In the genomic region with DNA sequence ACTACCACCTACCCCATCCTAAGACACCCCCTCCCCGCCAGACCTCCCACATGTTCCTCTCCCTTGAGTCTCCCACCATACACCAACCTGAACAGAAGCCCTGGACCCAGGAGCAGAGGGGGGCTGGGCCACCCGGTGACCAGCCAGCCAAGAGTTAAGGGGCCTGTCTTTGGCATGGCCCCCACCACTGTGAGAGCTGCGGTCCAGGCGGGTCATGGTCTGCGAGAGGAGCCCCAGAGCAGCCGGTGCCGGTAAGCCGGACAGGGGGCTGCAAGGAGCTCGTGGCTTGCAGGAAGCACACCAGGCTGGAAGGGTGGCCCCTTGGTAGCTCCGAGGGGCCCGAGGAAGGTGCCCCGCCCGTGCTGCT, we compare ENCODE assay signal across 8 mouse cellular contexts. TPM values are rescaled to one million over a fixed set of nuclear protein-coding genes. Genes with fewer than 3 reads are reported as not detected.
DNase-seq lines count a peak whose midpoint lies in the region; ATAC-seq and TF ChIP-seq lines count a peak whose summit lies in the region.

No protein-coding gene starts in this region.

- TF ChIP-seq CTCF in kidney, adult 2 months (conservative IDR thresholded peaks at IDR 0.05; ENCODE audit: insufficient read depth, insufficient read length, low read depth, low read length), result no peak
- TF ChIP-seq CTCF in MEL (IDR thresholded peaks at IDR 0.05 in 2 of 3, conservative IDR thresholded peaks at IDR 0.05 in 1 of 3; ENCODE audit: control insufficient read depth in 1 of 3, insufficient read depth in 1 of 3, low read depth in 2 of 3, low read length in 3 of 3, poor library complexity in 1 of 3, severe bottlenecking in 1 of 3), result no peak
- TF ChIP-seq CTCF in liver, embryonic 14.5 days (IDR thresholded peaks at IDR 0.05; ENCODE audit: low read depth), result no peak

- no peak for TF ChIP-seq POLR2A in kidney, adult 2 months (IDR thresholded peaks at IDR 0.05; ENCODE audit: low read depth, low read length)
- TF ChIP-seq POLR2A in MEL (IDR thresholded peaks at IDR 0.05; ENCODE audit: control insufficient read depth in 1 of 2, insufficient read depth in 1 of 2, low read depth in 1 of 2, low read length in 2 of 2, poor library complexity in 1 of 2), result no peak; a peak in 1 of 4 replicates

- DNase-seq in kidney, adult 2 months, result no peak
- no peak for DNase-seq in kidney, adult 18-20 months
- no peak for DNase-seq in MEL (ENCODE audit: low read depth, low spot score)
- DNase-seq in liver, embryonic 14.5 days (ENCODE audit: low read depth in 3 of 3, low spot score in 3 of 3), result no peak
- DNase-seq in urinary bladder, postnatal 10 days (ENCODE audit: low spot score), result no peak
- DNase-seq in retina, postnatal 1 day, result no peak

- no peak for TF ChIP-seq RAD21 in MEL (IDR thresholded peaks at IDR 0.05; ENCODE audit: low read depth, low read length)

- peaks cover 59% of the 10 kb centered on the region for H3K79me2 ChIP-seq in MEL (ENCODE audit: control insufficient read depth, insufficient read depth, low read length, poor library complexity)

- no peaks in the 10 kb centered on the region; the same call in 1 of the 2 replicates for H3K36me3 ChIP-seq in kidney, adult 2 months (ENCODE audit: control insufficient read depth, insufficient read depth, low read length)
- peaks cover 47 to 55% of the 10 kb centered on the region in 2 experiments for H3K36me3 ChIP-seq in MEL (ENCODE audit: control insufficient read depth in 1 of 2, insufficient read depth in 2 of 2, low read length in 2 of 2)
- peaks cover 53% of the 10 kb centered on the region for H3K36me3 ChIP-seq in forebrain, embryonic 15.5 days
- H3K36me3 ChIP-seq in liver, embryonic 14.5 days (replicated peaks; ENCODE audit: control insufficient read depth, insufficient read depth, low read depth), result peaks cover 52% of the 10 kb centered on the region

- H3K27me3 ChIP-seq in kidney, adult 2 months (replicated peaks; ENCODE audit: control insufficient read depth, insufficient read depth, low read length), result no peaks in the 10 kb centered on the region
- H3K27me3 ChIP-seq in MEL (ENCODE audit: control insufficient read depth in 1 of 2, insufficient read depth in 2 of 2, low read length in 2 of 2), result no peaks in the 10 kb centered on the region
- no peaks in the 10 kb centered on the region for H3K27me3 ChIP-seq in forebrain, embryonic 15.5 days
- no peaks in the 10 kb centered on the region for H3K27me3 ChIP-seq in liver, embryonic 14.5 days (ENCODE audit: control insufficient read depth, insufficient read depth, low read length)

- H3K4me2 ChIP-seq in forebrain, embryonic 15.5 days (replicated peaks), result peak overlapping the region; percentile 87
- peak overlapping the region; percentile 65 for H3K4me2 ChIP-seq in liver, embryonic 14.5 days (ENCODE audit: low read depth)

- no peak overlapping the region for H3K27ac ChIP-seq in kidney, adult 2 months (ENCODE audit: insufficient read depth, low read depth, low read length)
- H3K27ac ChIP-seq in MEL (ENCODE audit: control insufficient read depth, low read depth, low read length), result peak overlapping the region; percentile 71; the same call in 1 of the 2 replicates
- peak overlapping the region; percentile 91 for H3K27ac ChIP-seq in forebrain, embryonic 15.5 days (replicated peaks)
- no peak overlapping the region for H3K27ac ChIP-seq in liver, embryonic 14.5 days

- WGBS in kidney, adult 2 months, result 14% methylated on average over 13 of the region's 13 CpGs
- WGBS in forebrain, embryonic 15.5 days, result 6% methylated on average over 13 of the region's 13 CpGs
- 30% methylated on average over 13 of the region's 13 CpGs for WGBS in liver, embryonic 14.5 days (ENCODE audit: insufficient replicate concordance)

- no peaks in the 10 kb centered on the region for H3K9me3 ChIP-seq in MEL (replicated peaks; ENCODE audit: insufficient read depth, low read length)
- no peaks in the 10 kb centered on the region for H3K9me3 ChIP-seq in forebrain, embryonic 15.5 days
- H3K9me3 ChIP-seq in liver, embryonic 14.5 days (ENCODE audit: control insufficient read depth, low read length), result no peaks in the 10 kb centered on the region

- H3K4me3 ChIP-seq in kidney, adult 2 months (ENCODE audit: insufficient read depth, low read depth, low read length), result peak overlapping the region; percentile 54
- peak overlapping the region; percentile 7 to 57; a peak in 2 of 4 replicates for H3K4me3 ChIP-seq in MEL (ENCODE audit: control insufficient read depth in 1 of 2, insufficient read depth in 1 of 2, low read depth in 2 of 2, low read length in 2 of 2)
- peak overlapping the region; percentile 45 for H3K4me3 ChIP-seq in forebrain, embryonic 15.5 days
- H3K4me3 ChIP-seq in liver, embryonic 14.5 days (ENCODE audit: insufficient read depth in 1 of 2, low read depth in 2 of 2, low read length in 2 of 2), result peak overlapping the region; percentile 25 to 48

- peaks cover 38% of the 10 kb centered on the region for H3K4me1 ChIP-seq in kidney, adult 2 months (ENCODE audit: control insufficient read depth, insufficient read depth, low read length)
- H3K4me1 ChIP-seq in MEL (ENCODE audit: control insufficient read depth in 1 of 2, insufficient read depth in 2 of 2, low read length in 2 of 2), result peaks cover 25 to 55% of the 10 kb centered on the region in 2 experiments
- H3K4me1 ChIP-seq in forebrain, embryonic 15.5 days, result peaks cover 58% of the 10 kb centered on the region
- H3K4me1 ChIP-seq in liver, embryonic 14.5 days (replicated peaks; ENCODE audit: control insufficient read depth in 2 of 2, insufficient read depth in 2 of 2, low read length in 1 of 2), result peaks cover 17 to 19% of the 10 kb centered on the region in 2 experiments

- TF ChIP-seq EP300 in MEL (IDR thresholded peaks at IDR 0.05; ENCODE audit: low read depth in 1 of 2, low read length in 2 of 2), result no peak
- no peak for TF ChIP-seq EP300 in liver, embryonic 14.5 days (IDR thresholded peaks at IDR 0.05; ENCODE audit: low read depth)

- peak overlapping the region; percentile 52 for H3K9ac ChIP-seq in MEL (ENCODE audit: control insufficient read depth, low read depth, low read length, poor library complexity, severe bottlenecking)
- H3K9ac ChIP-seq in forebrain, embryonic 15.5 days (replicated peaks), result peak overlapping the region; percentile 47
- H3K9ac ChIP-seq in liver, embryonic 14.5 days (replicated peaks), result peak overlapping the region; percentile 1; the same call in 1 of the 2 replicates

- ATAC-seq in forebrain, embryonic 15.5 days (replicated peaks), result peak; percentile 35
- ATAC-seq in liver, embryonic 14.5 days (ENCODE audit: insufficient read depth), result no peak
- ATAC-seq in activated CD4-positive, CD25-positive, alpha-beta regulatory T cell, adult 4 months, result no peak

TF ChIP-seq in MEL, 35 proteins besides CTCF, POLR2A, EP300 and RAD21 (continues in another document):
- TF ChIP-seq ZKSCAN1 (IDR thresholded peaks at IDR 0.05; ENCODE audit: low read depth, low read length) (no peak), POLR2AphosphoS5 (IDR thresholded peaks at IDR 0.05; ENCODE audit: borderline replicate concordance, low read depth, low read length) (no peak), USF1 (IDR thresholded peaks at IDR 0.05; ENCODE audit: low read depth, low read length) (no peak), JUND (IDR thresholded peaks at IDR 0.05; ENCODE audit: low read depth, low read length) (no peak), MXI1 (IDR thresholded peaks at IDR 0.05; ENCODE audit: low read depth, low read length) (no peak), HCFC1 (IDR thresholded peaks at IDR 0.05; ENCODE audit: low read depth, low read length) (no peak)

RNA-seq across cellular contexts. Expression of a gene that starts 6.3 kb away (rescaled TPM):
- polyA plus RNA-seq in kidney, adult 2 months (2012; rRNA removed), result 230 and 252 TPM in 2 replicates
- 44.8 and 47.0 TPM in 2 replicates for total RNA-seq in MEL (2012; rRNA removed)
- polyA plus RNA-seq in MEL (2012; ENCODE audit: insufficient read depth in 1 of 2, insufficient read length in 2 of 2, low read depth in 1 of 2, low replicate concordance in 2 of 2, missing spikeins in 1 of 2), result 10 to 100 TPM; 37.5 to 66.5 TPM
- polyA plus RNA-seq in forebrain, embryonic 15.5 days (2015; fragmentation: Nextera tagmentation; extraction: Ambion mirVana), result 55.7 and 59.6 TPM in 2 replicates
- polyA plus RNA-seq in liver, embryonic 14.5 days (2012; rRNA removed), result 14.4 and 15.2 TPM in 2 replicates
- 9.6 and 10.1 TPM in 2 replicates for polyA plus RNA-seq in liver, embryonic 14.5 days (2014; fragmentation: Nextera tagmentation; extraction: Ambion mirVana)
- polyA plus RNA-seq in activated CD4-positive, CD25-positive, alpha-beta regulatory T cell, adult 4 months (2017; shearing (Covaris generic)), result 10 to 100 TPM; 19.7 to 22.1 TPM

RNA-seq across cellular contexts. Expression of a gene that starts 26.2 kb away (rescaled TPM):
- polyA plus RNA-seq in kidney, adult 2 months (2012; rRNA removed), result 56.2 and 61.6 TPM in 2 replicates
- total RNA-seq in MEL (2012; rRNA removed), result 0.95 and 2.1 TPM in 2 replicates
- 1 to 10 TPM in 1 of 2 experiments, not detected in 1; 6.3 TPM for polyA plus RNA-seq in MEL (2012; ENCODE audit: insufficient read depth in 1 of 2, insufficient read length in 2 of 2, low read depth in 1 of 2, low replicate concordance in 2 of 2, missing spikeins in 1 of 2)
- polyA plus RNA-seq in forebrain, embryonic 15.5 days (2015; fragmentation: Nextera tagmentation; extraction: Ambion mirVana), result 12.2 and 13.5 TPM in 2 replicates
- polyA plus RNA-seq in liver, embryonic 14.5 days (2012; rRNA removed), result 7.9 and 8.7 TPM in 2 replicates
- 18.6 and 18.8 TPM in 2 replicates for polyA plus RNA-seq in liver, embryonic 14.5 days (2014; fragmentation: Nextera tagmentation; extraction: Ambion mirVana)
- polyA plus RNA-seq in activated CD4-positive, CD25-positive, alpha-beta regulatory T cell, adult 4 months (2017; shearing (Covaris generic)), result not detected

RNA-seq across cellular contexts. Expression of a gene that starts 34.5 kb away (rescaled TPM):
- polyA plus RNA-seq in kidney, adult 2 months (2012; rRNA removed), result 17.9 and 18.7 TPM in 2 replicates
- 132 and 135 TPM in 2 replicates for total RNA-seq in MEL (2012; rRNA removed)
- 100 to 1,000 TPM; 152 to 368 TPM for polyA plus RNA-seq in MEL (2012; ENCODE audit: insufficient read depth in 1 of 2, insufficient read length in 2 of 2, low read depth in 1 of 2, low replicate concordance in 2 of 2, missing spikeins in 1 of 2)
- 102 and 108 TPM in 2 replicates for polyA plus RNA-seq in forebrain, embryonic 15.5 days (2015; fragmentation: Nextera tagmentation; extraction: Ambion mirVana)
- polyA plus RNA-seq in liver, embryonic 14.5 days (2012; rRNA removed), result 9.9 and 23.5 TPM in 2 replicates
- polyA plus RNA-seq in liver, embryonic 14.5 days (2014; fragmentation: Nextera tagmentation; extraction: Ambion mirVana), result 25.0 and 26.0 TPM in 2 replicates
- polyA plus RNA-seq in activated CD4-positive, CD25-positive, alpha-beta regulatory T cell, adult 4 months (2017; shearing (Covaris generic)), result 10 to 100 TPM; 56.8 to 60.2 TPM

RNA-seq across cellular contexts. Expression of a gene that starts 46.1 kb away (rescaled TPM):
- 13.2 and 13.7 TPM in 2 replicates for polyA plus RNA-seq in kidney, adult 2 months (2012; rRNA removed)
- total RNA-seq in MEL (2012; rRNA removed), result 33.9 and 43.1 TPM in 2 replicates
- polyA plus RNA-seq in MEL (2012; ENCODE audit: insufficient read depth in 1 of 2, insufficient read length in 2 of 2, low read depth in 1 of 2, low replicate concordance in 2 of 2, missing spikeins in 1 of 2), result 10 to 100 TPM in 1 of 2 experiments, not detected in 1; 33.7 TPM
- polyA plus RNA-seq in forebrain, embryonic 15.5 days (2015; fragmentation: Nextera tagmentation; extraction: Ambion mirVana), result 45.4 and 45.8 TPM in 2 replicates
- polyA plus RNA-seq in liver, embryonic 14.5 days (2012; rRNA removed), result 7.4 and 10.1 TPM in 2 replicates
- 4.2 and 4.9 TPM in 2 replicates for polyA plus RNA-seq in liver, embryonic 14.5 days (2014; fragmentation: Nextera tagmentation; extraction: Ambion mirVana)
- 10 to 100 TPM; 15.4 to 21.8 TPM for polyA plus RNA-seq in activated CD4-positive, CD25-positive, alpha-beta regulatory T cell, adult 4 months (2017; shearing (Covaris generic))

Comparison
In these comparisons a context has a peak if more than half of its experiments do, and no peak if none do; other contexts are left out.
1. H3K27ac ChIP-seq: peak in MEL (single experiment) and forebrain, embryonic 15.5 days (single experiment); none in kidney, adult 2 months (single experiment) and liver, embryonic 14.5 days (single experiment).
2. H3K9ac ChIP-seq: peak in every context shown above with its lines; median percentile 52 in MEL; 47 in forebrain, embryonic 15.5 days; 1 in liver, embryonic 14.5 days.
3. Peak in every context shown above with its lines, with median percentiles within 50 percentile points of each other: H3K4me3 ChIP-seq.